Mouse (Mus musculus) thymus, adult 2 months (tissue): ENCODE measurements around the gene Arhgap27.

Source experiments
- CTCF ChIP-seq: fragments of 200-500 bp; IDR thresholded peaks from 2 replicates; pipeline ENCODE4 v1.5.1; 2012; ENCODE audit warnings: mild to moderate bottlenecking, control low read depth, low read length, moderate library complexity, borderline replicate concordance; ENCODE audit not compliant: control insufficient read depth, poor library complexity, insufficient read depth; ENCODE audit errors: extremely low read depth
- POLR2A ChIP-seq: fragments of 200-500 bp; IDR thresholded peaks from 2 replicates; pipeline ENCODE4 v1.6.1; 2012; ENCODE audit warnings: mild to moderate bottlenecking, low read length, control low read depth, moderate library complexity; ENCODE audit not compliant: control insufficient read depth, poor library complexity, insufficient read depth; ENCODE audit errors: extremely low read depth

DNA sequence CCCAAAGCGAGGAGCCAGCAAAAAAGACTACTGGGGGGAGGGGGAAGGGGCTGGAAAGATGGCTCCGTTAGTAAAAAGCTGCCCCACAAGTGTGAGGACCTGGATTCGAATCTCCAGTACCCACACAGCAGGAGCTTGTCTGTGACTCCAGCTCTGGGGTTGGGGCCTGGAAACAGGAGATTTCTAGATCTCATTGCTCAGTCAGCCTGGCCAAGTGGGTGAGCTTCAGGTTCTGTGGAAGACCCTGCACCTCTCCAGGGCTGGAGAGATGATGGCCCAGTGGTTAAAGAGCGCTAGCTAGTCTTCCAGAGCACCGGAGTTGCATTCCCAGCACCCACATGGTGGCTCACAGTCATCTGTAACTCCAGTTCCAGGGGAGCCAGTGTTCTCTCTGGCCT lies 70.6 kb downstream of the Arhgap27 start:
- TF ChIP-seq CTCF (no peak), POLR2A (no peak)
